Mouse (Mus musculus): Measurements from ENCODE around the gene Gm14525. TPM values are rescaled to one million over a fixed set of nuclear protein-coding genes. Genes with fewer than 3 reads are reported as not detected.
"Not testable (repeated sequence)": the region's sequence is repeated elsewhere in the genome, so short reads cannot be mapped to it uniquely, and the experiment has no call there.

Gene Gm14525
- total RNA-seq (2017): not detected in 2 replicates

DNA sequence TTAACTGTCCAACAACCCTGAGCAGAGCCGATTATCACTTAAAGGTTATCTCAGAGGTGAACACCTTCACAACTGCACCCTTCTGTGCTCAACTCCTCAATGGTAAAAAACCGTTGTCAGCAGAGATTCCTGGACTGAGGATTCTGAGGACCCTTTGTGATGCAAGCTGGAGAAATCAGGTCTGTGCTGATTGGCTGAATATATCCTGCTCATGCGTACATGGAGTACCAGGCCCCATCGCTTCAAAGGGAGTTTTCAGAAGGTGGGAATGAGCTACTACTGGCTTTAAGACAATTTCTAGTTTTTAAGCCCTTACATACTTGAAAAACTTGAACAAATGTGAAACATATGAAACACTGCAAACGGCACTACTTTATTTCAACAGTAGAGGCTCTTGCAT, at the start of gene Gm14525:
Gm14525 (minus strand) TSS at position 101 of the 400 bp plus-strand sequence.
- ATAC-seq (replicated peaks; ENCODE audit: low read depth, poor library complexity, severe bottlenecking): not testable (repeated sequence)

Other genes starting within 250 kb of the Gm14525 start
- gene Slx, start 157.1 kb downstream of the Gm14525 start, total RNA-seq (2017): not detected in 2 replicates
- not detected in 2 replicates for gene Gm6121, start 233.1 kb upstream of the Gm14525 start, total RNA-seq (2017)

Data from common myeloid progenitor, adult 5-6 weeks (primary cell).